Mouse (Mus musculus): Measurements from ENCODE around the gene Mpdu1.

Mpdu1 gene

GRCm38 (mm10) chr11:69692196-69692811 lies 29.9 kb upstream of the Mpdu1 start:
- no peak for DNase-seq (ENCODE audit: low spot score in 2 of 2)

DNA sequence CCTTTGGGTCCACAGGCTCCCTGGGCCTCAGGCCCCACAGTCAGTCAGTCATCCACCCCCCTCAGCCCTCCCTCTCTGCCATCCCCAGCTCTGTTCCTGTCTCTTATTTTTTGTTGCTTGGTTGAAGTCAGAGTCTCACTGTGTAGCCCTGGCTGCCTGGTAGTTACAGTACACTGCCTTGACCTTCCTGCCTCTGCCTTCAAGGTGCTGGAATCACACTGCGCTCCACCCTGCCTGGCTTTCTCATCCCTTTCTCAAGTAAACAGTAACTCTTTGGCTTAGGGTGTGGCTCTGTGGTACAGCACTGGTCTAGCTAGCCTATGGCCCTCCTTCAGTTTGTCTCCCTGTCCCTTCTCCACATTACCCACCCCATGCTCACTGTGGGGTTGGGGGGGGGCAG lies 27.4 kb upstream of the Mpdu1 start:
- DNase-seq (ENCODE audit: low spot score in 2 of 2), result no peak

- DNase-seq (ENCODE audit: low spot score in 2 of 2), result no peak
These were observed 24.6 kb upstream of the Mpdu1 start for GRCm38 (mm10) chr11:69687061-69687460.

DNA sequence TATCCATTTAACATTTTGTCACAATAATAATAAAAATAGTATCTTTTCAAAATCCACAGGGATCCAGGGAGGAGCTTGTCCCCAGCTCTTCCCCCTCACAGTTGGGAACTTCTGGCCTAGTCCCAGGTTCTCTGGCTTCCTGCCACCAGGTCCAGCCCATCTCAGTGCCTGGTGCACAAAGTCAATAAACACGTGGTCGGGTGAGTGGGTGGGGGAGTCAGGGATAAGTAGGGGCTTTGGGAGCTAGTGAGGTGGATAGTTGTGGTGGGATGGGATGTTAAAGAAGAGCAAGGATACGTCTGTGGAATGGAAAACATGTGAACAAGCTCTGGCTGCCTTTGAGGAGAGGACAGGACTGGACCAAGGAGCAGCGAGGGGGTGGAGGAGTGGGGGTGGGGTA lies 23.9 kb upstream of the Mpdu1 start:
- DNase-seq (ENCODE audit: low spot score in 2 of 2), result peak; percentile 66 to 82

DNA sequence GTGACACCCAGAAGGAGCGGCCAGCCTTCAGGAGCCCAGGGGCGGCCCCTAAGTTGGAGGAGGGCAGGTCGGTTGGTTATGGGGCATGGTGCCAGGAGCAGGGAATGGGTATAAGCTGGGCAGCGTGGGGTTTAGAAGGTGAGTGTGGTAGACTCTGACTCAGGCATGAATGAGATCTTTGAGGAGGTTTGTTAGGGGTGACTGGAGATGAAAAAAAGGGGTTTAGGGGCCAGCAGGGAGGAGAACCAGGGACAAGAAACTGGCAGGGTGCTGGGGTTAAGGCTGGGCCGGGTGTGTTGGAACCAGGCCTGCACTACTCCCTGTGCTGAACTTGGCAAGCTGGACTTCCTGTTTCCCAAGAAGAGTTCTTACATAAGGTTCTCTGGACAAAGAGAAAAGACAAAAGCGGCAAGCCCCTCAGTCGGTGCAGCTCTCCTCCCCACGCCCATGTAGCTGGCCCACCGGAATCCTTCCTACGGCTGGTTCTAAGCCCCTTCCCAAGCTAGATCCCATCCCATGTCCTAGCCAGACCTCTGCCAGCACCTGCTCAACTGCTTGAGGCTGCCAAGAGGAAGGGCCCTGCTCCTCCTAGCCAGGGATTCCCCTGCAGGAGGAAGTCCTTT lies 23.2 kb upstream of the Mpdu1 start, which contains the start of gene Tnfsf13:
TSS of gene Tnfsf13 (minus strand) at position 259 of the 623 bp plus-strand sequence.
- DNase-seq (ENCODE audit: low spot score in 2 of 2), result peak; percentile 68 to 84

DNA sequence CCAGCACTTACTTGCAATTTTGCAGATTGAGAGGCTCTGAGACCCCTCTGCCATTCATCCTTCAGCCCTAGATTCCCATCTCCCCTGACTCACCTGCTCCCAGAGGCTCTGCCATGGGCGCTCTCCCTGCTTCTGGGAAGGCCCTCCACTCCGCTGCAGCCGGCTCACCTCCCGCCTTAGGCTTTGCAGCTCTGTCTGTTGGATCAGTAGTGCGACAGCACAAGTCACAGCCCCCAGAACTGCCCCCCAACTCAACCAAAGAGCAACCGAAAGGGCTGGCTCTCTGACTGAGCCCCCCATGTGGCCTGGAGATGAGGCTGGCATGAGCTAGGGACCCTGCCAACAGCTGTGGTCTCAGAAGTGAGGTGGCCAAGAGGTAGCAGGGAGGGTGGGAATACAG lies 22.5 kb upstream of the Mpdu1 start:
- no peak for DNase-seq (ENCODE audit: low spot score in 2 of 2)

- DNase-seq (ENCODE audit: low spot score in 2 of 2), result no peak
These were observed 21.8 kb upstream of the Mpdu1 start for GRCm38 (mm10) chr11:69684128-69684745.

DNA sequence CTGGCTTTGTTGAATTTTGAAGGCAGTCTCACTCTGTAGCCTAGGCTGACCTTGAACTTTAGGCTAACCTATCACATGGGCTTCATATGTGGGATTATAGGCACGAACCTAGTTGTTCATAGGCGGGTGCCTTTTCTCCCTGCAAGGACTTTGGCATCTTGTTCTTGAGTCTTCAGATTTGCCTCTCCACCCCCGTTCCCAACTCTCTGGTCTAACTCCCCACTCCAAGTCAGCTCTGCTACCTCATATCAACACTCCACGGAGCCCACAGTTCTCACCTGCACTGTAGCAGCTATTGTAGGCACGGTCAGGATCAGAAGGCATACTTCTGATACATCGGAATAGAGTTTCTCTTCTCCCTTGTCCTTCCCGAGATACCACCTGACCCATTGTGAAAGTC lies 21.1 kb upstream of the Mpdu1 start:
- no peak for DNase-seq (ENCODE audit: low spot score in 2 of 2)

GRCm38 (mm10) chr11:69682840-69683533 lies 20.5 kb upstream of the Mpdu1 start:
- DNase-seq (ENCODE audit: low spot score in 2 of 2), result peak; percentile 86 to 87

- DNase-seq (ENCODE audit: low spot score in 2 of 2), result no peak
These were observed 19.9 kb upstream of the Mpdu1 start for GRCm38 (mm10) chr11:69682209-69682839.

- DNase-seq (ENCODE audit: low spot score in 2 of 2), result peak; percentile 91 to 96
These were observed 19.1 kb upstream of the Mpdu1 start, which contains the start of gene Senp3 for GRCm38 (mm10) chr11:69681314-69682208. TSS of gene Senp3 (minus strand) at chr11:69682084.

- no peak for DNase-seq (ENCODE audit: low spot score in 2 of 2)
These were observed 17.9 kb upstream of the Mpdu1 start for GRCm38 (mm10) chr11:69680136-69680855.

DNA sequence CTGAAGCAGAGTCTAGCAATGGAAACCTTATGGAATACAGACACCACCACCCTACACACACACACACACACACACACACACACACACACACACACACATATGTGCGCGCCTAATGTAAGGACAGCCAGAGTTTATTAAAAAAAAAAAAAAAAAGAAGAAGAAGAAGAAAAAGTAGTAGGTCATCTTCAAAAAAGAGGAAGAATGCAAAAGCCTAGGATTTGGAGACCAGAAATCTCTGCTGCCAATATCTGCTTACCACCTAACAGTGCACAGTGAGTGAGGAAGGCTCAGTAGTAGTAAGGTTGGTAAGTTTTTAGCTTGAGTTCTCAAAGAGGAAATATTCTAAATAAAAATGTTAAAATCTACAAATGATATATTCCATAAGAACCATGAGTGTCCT lies 16.7 kb upstream of the Mpdu1 start:
- DNase-seq (ENCODE audit: low spot score in 2 of 2), result no peak

DNA sequence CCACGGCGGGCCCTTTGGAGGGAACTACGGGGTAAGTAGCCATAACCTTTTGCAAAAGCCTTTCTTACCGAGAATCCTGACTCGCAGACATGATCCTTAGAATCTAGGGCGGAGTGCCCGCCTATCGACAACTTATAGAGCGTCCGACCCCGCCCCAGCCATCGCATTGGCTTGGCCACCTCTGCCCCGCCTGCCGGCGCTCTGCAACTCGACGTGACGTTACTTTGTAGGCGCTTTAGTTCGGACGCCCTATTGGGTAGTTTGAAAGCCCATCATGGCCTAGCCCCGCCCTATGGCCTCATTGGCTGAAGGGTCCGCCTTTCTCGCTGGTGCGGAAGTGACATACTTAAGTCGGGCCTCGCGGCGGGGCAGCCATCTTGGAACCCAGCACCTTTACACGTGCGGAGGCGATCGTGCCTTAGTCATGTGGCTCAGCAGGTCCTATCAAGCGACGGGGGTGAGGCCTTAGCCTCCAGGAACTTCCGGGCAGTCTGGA lies 9.8 kb upstream of the Mpdu1 start, which contains the start of gene Eif4a1:
TSS of gene Eif4a1 (minus strand) at position 213 of the 496 bp plus-strand sequence.
- DNase-seq (ENCODE audit: low spot score in 2 of 2), result peak; percentile 100

- DNase-seq (ENCODE audit: low spot score in 2 of 2), result no peak
These were observed 9.3 kb upstream of the Mpdu1 start for GRCm38 (mm10) chr11:69671726-69672124.

GRCm38 (mm10) chr11:69670786-69671725 lies 8.6 kb upstream of the Mpdu1 start:
- peak; percentile 84 to 93 for DNase-seq (ENCODE audit: low spot score in 2 of 2)

- DNase-seq (ENCODE audit: low spot score in 2 of 2), result no peak
These were observed 4.2 kb upstream of the Mpdu1 start for GRCm38 (mm10) chr11:69666665-69667005.

DNA sequence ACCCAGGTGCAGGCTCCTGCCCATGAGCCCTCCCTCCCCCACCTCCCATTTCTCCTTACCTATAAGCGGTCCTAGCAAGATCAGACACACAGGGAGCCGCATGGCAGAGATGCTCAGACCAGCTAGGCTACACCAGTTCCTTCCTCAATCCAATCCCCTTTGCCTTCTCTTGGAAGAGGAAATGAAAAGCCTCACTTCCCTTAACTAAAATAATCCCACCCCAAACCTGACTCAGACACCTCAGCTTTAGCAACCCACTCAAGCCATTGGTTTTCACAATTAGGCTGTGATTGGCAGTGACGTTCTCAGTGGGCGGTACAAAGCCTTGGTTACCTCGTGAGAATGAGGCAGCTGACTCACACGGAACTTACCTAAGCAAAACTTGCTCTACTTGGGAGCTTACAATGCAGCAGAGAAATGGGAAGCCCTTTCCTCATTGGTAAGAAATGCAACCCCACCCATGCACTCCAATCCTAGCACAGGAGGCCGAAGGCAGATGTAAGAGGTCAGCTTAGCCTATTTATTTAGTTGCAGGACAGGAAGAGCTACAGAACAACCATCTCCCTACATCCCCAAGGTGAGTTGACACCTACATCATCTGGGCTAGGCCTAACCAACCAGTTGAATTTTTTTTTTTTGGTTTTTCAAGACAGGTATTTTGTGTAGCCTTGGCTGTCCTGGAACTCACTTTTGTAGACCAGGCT lies 3.7 kb upstream of the Mpdu1 start, which contains the start of gene Cd68:
TSS of gene Cd68 (minus strand) at position 193 of the 704 bp plus-strand sequence.
- DNase-seq (ENCODE audit: low spot score in 2 of 2), result no peak
